Mouse (Mus musculus) kidney, adult 2 months (tissue): ENCODE measurements at regions not wholly inside any gene's neighbourhood (a gene's known extent, or its start where the extent isn't known, plus 50 kb on each side); places are given as distances from the start of the nearest gene placed in this dataset.

Experiments used
- DNase-seq: peaks from one replicate; pipeline ENCODE4 v3.0.0; 2021
- H3K27ac ChIP-seq: fragments of 200-500 bp; 2 replicates; pipeline ENCODE4 v1.5.1; 2012; ENCODE audit warnings: low read depth, low read length, control low read depth, inconsistent platforms; ENCODE audit not compliant: insufficient read depth
- H3K27me3 ChIP-seq: fragments of 200-500 bp; replicated peaks from 2 replicates; pipeline ENCODE4 v1.6.1; 2012; ENCODE audit warnings: mild to moderate bottlenecking, moderate library complexity, low read length, inconsistent platforms; ENCODE audit not compliant: control insufficient read depth, insufficient read depth
- H3K36me3 ChIP-seq: fragments of 200-500 bp; 2 replicates; pipeline ENCODE4 v1.6.1; 2012; ENCODE audit warnings: mild to moderate bottlenecking, moderate library complexity, low read length, inconsistent platforms; ENCODE audit not compliant: control insufficient read depth, insufficient read depth
- H3K4me1 ChIP-seq: fragments of 200-500 bp; 2 replicates; pipeline ENCODE4 v1.6.1; 2011; ENCODE audit warnings: low read length; ENCODE audit not compliant: control insufficient read depth, insufficient read depth
- H3K4me3 ChIP-seq: fragments of 200-500 bp; 2 replicates; pipeline ENCODE4 v1.5.1; 2011; ENCODE audit warnings: mild to moderate bottlenecking, low read depth, low read length, control low read depth; ENCODE audit not compliant: insufficient read depth
- CTCF ChIP-seq: fragments of 200-500 bp; conservative IDR thresholded peaks from 2 replicates; pipeline ENCODE4 v1.5.1; 2011; ENCODE audit warnings: low read depth, mild to moderate bottlenecking, control low read depth, low read length, moderate library complexity, mixed read lengths; ENCODE audit not compliant: insufficient read depth, insufficient read length
- POLR2A ChIP-seq: fragments of 200-500 bp; IDR thresholded peaks from one replicate; pipeline ENCODE4 v1.6.1; 2011; ENCODE audit warnings: low read depth, low read length, control low read depth
- WGBS: fragments of 180-500 bp; shearing (Covaris S2); methylation state at CpG from one replicate; pipeline ENCODE4 v1.1.7; 2018; 5-methylcytosine and 5-hydroxymethylcytosine counted together

GRCm38 (mm10) chr1:45575131-45575530 lies 72.0 kb upstream of the Col5a2 start:
- 40% methylated on average over 3 of the region's 3 CpGs for WGBS
- Histone ChIP-seq H3K4me1 (no peaks in the 10 kb centered on the region), H3K27ac (no peak overlapping the region), H3K4me3 (no peak overlapping the region), H3K36me3 (no peaks in the 10 kb centered on the region), H3K27me3 (no peaks in the 10 kb centered on the region)
- TF ChIP-seq POLR2A (no peak), CTCF (no peak)
- no peak for DNase-seq

GRCm38 (mm10) chr1:45580466-45580865 lies 77.4 kb upstream of the Col5a2 start:
- WGBS, result 71% methylated on average over 1 of the region's 1 CpGs
- H3K36me3 ChIP-seq, result no peaks in the 10 kb centered on the region
- H3K4me1 ChIP-seq, result no peaks in the 10 kb centered on the region
- no peak for DNase-seq
- H3K27ac ChIP-seq, result no peak overlapping the region
- TF ChIP-seq CTCF (no peak), POLR2A (no peak)
- H3K4me3 ChIP-seq, result no peak overlapping the region
- H3K27me3 ChIP-seq, result no peaks in the 10 kb centered on the region

GRCm38 (mm10) chr1:45587351-45588025 lies 84.4 kb upstream of the Col5a2 start:
- Histone ChIP-seq H3K4me3 (no peak overlapping the region), H3K36me3 (no peaks in the 10 kb centered on the region), H3K4me1 (no peaks in the 10 kb centered on the region), H3K27ac (no peak overlapping the region), H3K27me3 (no peaks in the 10 kb centered on the region)
- no peak for TF ChIP-seq POLR2A
- no peak for TF ChIP-seq CTCF
- WGBS, result 47% methylated on average over 9 of the region's 9 CpGs
- peak; percentile 7 for DNase-seq

- Histone ChIP-seq H3K4me1 (no peaks in the 10 kb centered on the region), H3K36me3 (no peaks in the 10 kb centered on the region), H3K27ac (no peak overlapping the region), H3K27me3 (no peaks in the 10 kb centered on the region), H3K4me3 (no peak overlapping the region)
- DNase-seq, result no peak
- no peak for TF ChIP-seq POLR2A
- no peak for TF ChIP-seq CTCF
- WGBS, result 45% methylated on average over 2 of the region's 2 CpGs
Observed at GRCm38 (mm10) chr1:45597316-45597715, 94.2 kb upstream of the Col5a2 start.

- DNase-seq, result no peak
- no peak overlapping the region for H3K27ac ChIP-seq
- no peaks in the 10 kb centered on the region for H3K4me1 ChIP-seq
- no peaks in the 10 kb centered on the region for H3K36me3 ChIP-seq
- no peak overlapping the region for H3K4me3 ChIP-seq
- WGBS, result 53% methylated on average over 1 of the region's 1 CpGs
- H3K27me3 ChIP-seq, result no peaks in the 10 kb centered on the region
- TF ChIP-seq CTCF (no peak), POLR2A (no peak)
Observed at GRCm38 (mm10) chr1:45599421-45599820, 96.3 kb upstream of the Col5a2 start.

GRCm38 (mm10) chr1:45600011-45600410 lies 96.9 kb upstream of the Col5a2 start:
- Histone ChIP-seq H3K4me1 (no peaks in the 10 kb centered on the region), H3K27me3 (no peaks in the 10 kb centered on the region), H3K27ac (no peak overlapping the region), H3K4me3 (no peak overlapping the region), H3K36me3 (no peaks in the 10 kb centered on the region)
- DNase-seq, result no peak
- no peak for TF ChIP-seq CTCF
- no peak for TF ChIP-seq POLR2A
- WGBS, result 91% methylated on average over 3 of the region's 3 CpGs

- Histone ChIP-seq H3K27ac (no peak overlapping the region), H3K36me3 (no peaks in the 10 kb centered on the region), H3K4me1 (no peaks in the 10 kb centered on the region), H3K4me3 (no peak overlapping the region), H3K27me3 (no peaks in the 10 kb centered on the region)
- no peak for TF ChIP-seq CTCF
- TF ChIP-seq POLR2A, result no peak
- no peak for DNase-seq
- WGBS, result 73% methylated on average over 1 of the region's 1 CpGs
Observed at GRCm38 (mm10) chr1:45605571-45605970, 102.5 kb upstream of the Col5a2 start.
